Mouse (Mus musculus): ENCODE results near the gene Smu1. TPM values are rescaled to one million over a fixed set of nuclear protein-coding genes. Genes with fewer than 3 reads are reported as not detected.

The Smu1 gene
- total and polyA plus RNA-seq, 2 experiments from 2014 or later = 56.2 to 104 TPM

DNA sequence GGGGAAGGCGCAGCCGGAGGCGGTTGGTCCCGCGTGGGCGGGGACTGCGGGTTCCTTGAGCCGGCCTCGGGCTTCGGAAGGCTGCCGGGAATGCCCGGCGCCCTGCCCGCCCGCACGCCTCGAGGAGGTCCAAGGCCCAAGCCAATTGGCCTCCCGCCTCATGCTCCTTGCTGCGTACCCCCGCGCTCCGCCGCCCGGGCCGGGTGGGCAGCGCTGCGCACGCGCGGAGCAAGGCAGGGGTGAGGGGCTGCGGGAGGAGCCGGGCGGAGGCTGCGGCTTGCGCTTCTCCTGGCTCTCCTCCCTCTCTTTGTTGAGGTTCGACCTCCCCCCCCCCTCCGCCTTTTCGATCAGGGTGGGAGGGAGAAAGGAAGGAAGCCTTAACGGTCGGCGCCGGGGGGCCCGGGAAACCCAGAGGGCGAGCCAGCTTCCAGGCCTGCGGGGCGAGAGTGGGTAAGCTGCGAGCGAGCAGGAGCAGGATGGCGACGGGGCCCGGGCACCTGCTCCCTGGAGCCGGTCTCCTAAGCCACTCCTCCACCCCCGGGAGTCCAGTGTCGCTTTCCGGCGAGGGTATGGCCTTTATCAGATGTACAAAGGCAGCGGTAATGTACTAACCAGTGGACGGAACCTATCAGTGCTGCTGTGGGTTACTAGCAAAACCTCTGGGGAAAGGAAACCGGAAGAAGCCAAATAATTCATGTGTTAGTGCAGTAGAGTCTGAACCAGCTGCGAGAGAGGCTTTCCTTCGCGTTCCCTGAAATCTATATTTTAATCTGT lies 34.8 kb downstream of the Smu1 start:
- Histone ChIP-seq H3K4me2 (ENCODE audit: low read depth, low read length) (peak overlapping the region; percentile 78), H3K4me1 (ENCODE audit: insufficient read depth, low read length) (peaks cover 12% of the 10 kb centered on the region), H3K27ac (peak overlapping the region; percentile 100), H3K36me3 (ENCODE audit: insufficient read depth, low read length) (peaks cover 14% of the 10 kb centered on the region; the same call in 1 of the 2 replicates), H3K27me3 (ENCODE audit: insufficient read depth, low read length) (no peaks in the 10 kb centered on the region), H3K9ac (replicated peaks; ENCODE audit: low read length) (peak overlapping the region; percentile 99), H3K9me3 (ENCODE audit: low read length) (no peaks in the 10 kb centered on the region), H3K4me3 (ENCODE audit: low read length) (peak overlapping the region; percentile 89)
- TF ChIP-seq CTCF (IDR thresholded peaks at IDR 0.05; ENCODE audit: low read depth) = no peak
- WGBS = under 1% methylated on average over 59 of the region's 62 CpGs
- peak; percentile 89 for ATAC-seq
- peak; percentile 92 for DNase-seq (ENCODE audit: low spot score)

GRCm38 (mm10) chr4:40722011-40722666 lies 35.6 kb downstream of the Smu1 start, which contains the start of gene Dnaja1:
Gene Dnaja1, plus strand, starts transcription at chr4:40722150.
- Histone ChIP-seq H3K9me3 (ENCODE audit: low read length) (no peaks in the 10 kb centered on the region), H3K4me3 (ENCODE audit: low read length) (peak within 1 kb of the TSS; percentile 89), H3K27me3 (ENCODE audit: insufficient read depth, low read length) (no peaks in the 10 kb centered on the region), H3K4me1 (ENCODE audit: insufficient read depth, low read length) (peaks cover 12% of the 10 kb centered on the region), H3K36me3 (ENCODE audit: insufficient read depth, low read length) (peaks cover 10% of the 10 kb centered on the region; the same call in 1 of the 2 replicates), H3K4me2 (ENCODE audit: low read depth, low read length) (peak within 1 kb of the TSS; percentile 78), H3K9ac (replicated peaks; ENCODE audit: low read length) (peak within 1 kb of the TSS; percentile 99), H3K27ac (peak within 1 kb of the TSS; percentile 100)
- DNase-seq (ENCODE audit: low spot score) (peak; percentile 98), ATAC-seq (peak; percentile 95)
- peak; percentile 21; the same call in 1 of the 2 replicates for TF ChIP-seq CTCF (IDR thresholded peaks at IDR 0.05; ENCODE audit: low read depth)
- under 1% methylated on average over 53 of the region's 54 CpGs for WGBS

GRCm38 (mm10) chr4:40720910-40721309 lies 36.8 kb downstream of the Smu1 start:
- no peak for TF ChIP-seq CTCF (IDR thresholded peaks at IDR 0.05; ENCODE audit: low read depth)
- ATAC-seq (no peak), DNase-seq (ENCODE audit: low spot score) (no peak)
- H3K36me3 ChIP-seq (ENCODE audit: insufficient read depth, low read length) = no peaks in the 10 kb centered on the region
- H3K4me3 ChIP-seq (ENCODE audit: low read length) = no peak overlapping the region
- peak overlapping the region; percentile 99; the same call in 1 of the 2 replicates for H3K9ac ChIP-seq (replicated peaks; ENCODE audit: low read length)
- H3K9me3 ChIP-seq (ENCODE audit: low read length) = no peaks in the 10 kb centered on the region
- H3K4me2 ChIP-seq (ENCODE audit: low read depth, low read length) = peak overlapping the region; percentile 78; the same call in 1 of the 2 replicates
- H3K27me3 ChIP-seq (ENCODE audit: insufficient read depth, low read length) = no peaks in the 10 kb centered on the region
- peak overlapping the region; percentile 100; the same call in 1 of the 2 replicates for H3K27ac ChIP-seq
- H3K4me1 ChIP-seq (ENCODE audit: insufficient read depth, low read length) = peaks cover 12% of the 10 kb centered on the region
- 92% methylated on average over 8 of the region's 8 CpGs for WGBS

DNA sequence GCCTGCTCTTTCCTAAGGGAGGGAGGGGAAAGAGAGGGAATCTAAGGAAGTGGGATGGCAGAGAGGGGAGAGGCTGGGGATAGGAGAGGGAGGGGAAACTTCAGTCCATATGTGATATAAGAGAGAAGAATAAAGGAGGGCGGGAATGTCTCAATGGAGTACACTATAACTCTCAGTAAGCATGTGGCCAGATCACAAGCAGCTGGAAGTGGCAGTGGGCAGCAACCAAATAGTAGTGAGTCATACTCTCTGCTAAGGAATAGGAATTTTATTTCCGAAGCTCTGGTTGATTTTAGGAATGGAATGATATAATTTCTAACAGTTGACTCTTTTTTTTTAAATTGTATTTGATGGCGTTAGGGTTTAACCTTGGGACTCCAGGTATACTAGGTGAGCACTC lies 40.6 kb downstream of the Smu1 start:
- H3K4me2 ChIP-seq (ENCODE audit: low read depth, low read length) = no peak overlapping the region
- no peak overlapping the region for H3K9ac ChIP-seq (replicated peaks; ENCODE audit: low read length)
- no peak for DNase-seq (ENCODE audit: low spot score)
- H3K9me3 ChIP-seq (ENCODE audit: low read length) = no peaks in the 10 kb centered on the region
- 95% methylated on average over 3 of the region's 3 CpGs for WGBS
- H3K27me3 ChIP-seq (ENCODE audit: insufficient read depth, low read length) = no peaks in the 10 kb centered on the region
- H3K27ac ChIP-seq = no peak overlapping the region
- no peak overlapping the region for H3K4me3 ChIP-seq (ENCODE audit: low read length)
- peaks cover 7% of the 10 kb centered on the region for H3K4me1 ChIP-seq (ENCODE audit: insufficient read depth, low read length)
- no peaks in the 10 kb centered on the region for H3K36me3 ChIP-seq (ENCODE audit: insufficient read depth, low read length)
- no peak for ATAC-seq
- TF ChIP-seq CTCF (IDR thresholded peaks at IDR 0.05; ENCODE audit: low read depth) = no peak

GRCm38 (mm10) chr4:40703710-40704275 lies 53.9 kb downstream of the Smu1 start:
- Histone ChIP-seq H3K27me3 (ENCODE audit: insufficient read depth, low read length) (no peaks in the 10 kb centered on the region), H3K4me1 (ENCODE audit: insufficient read depth, low read length) (peaks cover 16% of the 10 kb centered on the region), H3K9ac (replicated peaks; ENCODE audit: low read length) (peak overlapping the region; percentile 56), H3K9me3 (ENCODE audit: low read length) (no peaks in the 10 kb centered on the region), H3K4me2 (ENCODE audit: low read depth, low read length) (peak overlapping the region; percentile 68), H3K4me3 (ENCODE audit: low read length) (peak overlapping the region; percentile 70), H3K36me3 (ENCODE audit: insufficient read depth, low read length) (no peaks in the 10 kb centered on the region), H3K27ac (peak overlapping the region; percentile 97)
- TF ChIP-seq CTCF (IDR thresholded peaks at IDR 0.05; ENCODE audit: low read depth) = no peak
- ATAC-seq (no peak), DNase-seq (ENCODE audit: low spot score) (no peak)
- WGBS = 15% methylated on average over 9 of the region's 9 CpGs

GRCm38 (mm10) chr4:40702797-40703709 lies 54.7 kb downstream of the Smu1 start, which contains the start of gene Aptx:
Gene Aptx, minus strand, starts transcription at chr4:40703194.
- peak within 1 kb of the TSS; percentile 97 for H3K27ac ChIP-seq
- TF ChIP-seq CTCF (IDR thresholded peaks at IDR 0.05; ENCODE audit: low read depth) = peak; percentile 52
- DNase-seq (ENCODE audit: low spot score) (peak; percentile 98), ATAC-seq (peak; percentile 97)
- H3K27me3 ChIP-seq (ENCODE audit: insufficient read depth, low read length) = no peaks in the 10 kb centered on the region
- H3K36me3 ChIP-seq (ENCODE audit: insufficient read depth, low read length) = no peaks in the 10 kb centered on the region
- H3K4me2 ChIP-seq (ENCODE audit: low read depth, low read length) = peak within 1 kb of the TSS; percentile 68
- peaks cover 16% of the 10 kb centered on the region for H3K4me1 ChIP-seq (ENCODE audit: insufficient read depth, low read length)
- H3K4me3 ChIP-seq (ENCODE audit: low read length) = peak within 1 kb of the TSS; percentile 70
- H3K9ac ChIP-seq (replicated peaks; ENCODE audit: low read length) = peak within 1 kb of the TSS; percentile 56
- WGBS = under 1% methylated on average over 42 of the region's 42 CpGs
- no peaks in the 10 kb centered on the region for H3K9me3 ChIP-seq (ENCODE audit: low read length)

Data from hindbrain, postnatal 0 days (tissue).